Mouse (Mus musculus) urinary bladder, postnatal 0 days (tissue): ENCODE data around the gene Fam122c. TPM values are rescaled to one million over a fixed set of nuclear protein-coding genes. Genes with fewer than 3 reads are reported as not detected.

ENCODE experiments used
- polyA plus RNA-seq: library from polyadenylated mRNA; unstranded; fragments of >200 nt; fragmentation: Nextera tagmentation; extraction: Ambion mirVana; gene quantifications from 2 replicates; pipeline ENCODE4 v1.2.1, GENCODE M21; 2015

Fam122c gene
- not detected in 2 replicates for polyA plus RNA-seq

GRCm38 (mm10) chrX:53273124-53273523, at the start of gene Fam122c:
TSS of gene Fam122c (plus strand) at chrX:53273424.

DNA sequence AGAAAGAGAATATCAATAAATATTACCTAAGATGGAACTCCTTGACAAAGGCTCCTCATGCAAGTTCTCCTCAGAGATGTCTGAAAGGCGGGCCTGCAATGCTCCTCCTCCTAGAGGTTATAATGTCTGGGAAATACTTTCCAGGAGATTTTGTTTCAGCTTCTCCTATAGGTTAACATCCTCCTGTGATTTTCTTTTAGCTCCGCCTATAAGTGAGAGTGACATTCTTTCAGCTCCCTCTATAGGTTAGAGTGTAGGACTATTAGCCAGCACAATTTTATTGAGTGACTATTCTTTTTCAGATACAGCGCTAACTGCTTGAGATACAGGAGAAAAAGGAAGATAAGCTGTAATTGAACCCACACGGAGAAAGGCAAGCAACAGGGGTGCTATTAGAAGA, 33.2 kb upstream of the Fam122c start, which contains the start of gene Plac1:
Plac1 (minus strand) TSS at position 101 of the 400 bp plus-strand sequence.

GRCm38 (mm10) chrX:53269289-53270062, 3.7 kb upstream of the Fam122c start, which contains the start of gene Fam122b:
TSS of gene Fam122b (minus strand) at chrX:53269805.

DNA sequence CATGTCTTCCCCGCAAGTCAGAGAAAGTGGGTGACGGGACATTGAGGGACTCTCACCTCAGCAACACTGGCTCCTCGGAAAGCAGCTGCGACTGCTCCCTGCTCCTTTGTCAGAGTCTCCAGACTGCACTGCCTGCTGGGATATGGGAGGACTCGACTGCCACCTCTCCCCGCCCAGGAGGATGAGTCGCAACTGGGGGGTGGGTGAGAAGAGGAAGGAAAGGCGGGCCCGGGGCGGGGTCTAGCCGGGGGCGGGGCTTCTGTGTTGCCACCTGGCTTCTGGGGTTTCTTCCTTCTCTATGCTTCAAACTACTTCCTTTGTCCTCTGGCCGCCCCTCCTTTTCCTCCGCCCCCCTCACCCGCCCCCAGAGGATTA, 97.1 kb downstream of the Fam122c start, which contains the start of gene Mospd1:
Mospd1 (minus strand) TSS at position 137 of the 375 bp plus-strand sequence.

Other genes with a start within 250 kb of the Fam122c start
- 4.5 and 6.0 TPM in 2 replicates for gene Plac1, start 33.3 kb upstream of the Fam122c start, polyA plus RNA-seq
- gene Fam122b, start 3.6 kb upstream of the Fam122c start, polyA plus RNA-seq: 5.3 and 5.6 TPM in 2 replicates
- 28.1 and 32.3 TPM in 2 replicates for gene Mospd1, start 97.1 kb downstream of the Fam122c start, polyA plus RNA-seq
- gene Etd, start 161.5 kb downstream of the Fam122c start, polyA plus RNA-seq: not detected in 2 replicates